Mouse (Mus musculus) liver, adult 2 months (tissue): ENCODE results near the gene Myh9.

Source experiments
- CTCF ChIP-seq: fragments of 200-500 bp; IDR thresholded peaks from 2 replicates; pipeline ENCODE4 v1.5.1; 2011; ENCODE audit warnings: low read depth, low read length, control low read depth
- POLR2A ChIP-seq: fragments of 200-500 bp; IDR thresholded peaks from 2 replicates; pipeline ENCODE4 v1.6.1; 2011; ENCODE audit warnings: low read length, control low read depth; ENCODE audit not compliant: insufficient read depth; ENCODE audit errors: extremely low read depth

DNA sequence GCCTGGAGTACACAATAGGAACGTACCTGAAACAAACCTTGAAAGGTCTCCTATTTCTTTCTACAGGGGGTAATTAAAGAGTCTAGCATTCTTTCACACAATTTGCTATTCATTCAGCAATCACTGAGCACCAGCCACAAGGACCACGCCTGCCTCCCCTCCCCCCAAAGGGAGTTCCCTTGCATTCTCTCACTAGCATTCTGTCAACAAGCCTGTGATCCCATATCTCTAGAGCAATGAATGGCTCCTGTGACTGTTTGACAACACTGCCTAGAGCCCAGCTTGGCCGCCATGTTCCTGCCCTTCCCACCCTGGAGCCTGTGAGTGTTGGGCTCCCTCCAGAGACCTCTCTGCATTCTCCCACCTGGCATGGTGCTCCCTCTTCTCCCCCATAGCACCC lies 5.9 kb upstream of the Myh9 start:
- TF ChIP-seq POLR2A: no peak
- TF ChIP-seq CTCF: no peak
